Mouse (Mus musculus): ENCODE data around the gene Slc25a25. TPM values are rescaled to one million over a fixed set of nuclear protein-coding genes. Genes with fewer than 3 reads are reported as not detected.

Gene Slc25a25
- polyA plus RNA-seq, 1 experiment, result 6.9 TPM

- TF ChIP-seq CTCF (IDR thresholded peaks at IDR 0.05; ENCODE audit: low read depth, low read length) (no peak), POLR2A (IDR thresholded peaks at IDR 0.05; ENCODE audit: borderline replicate concordance, low read depth, low read length) (no peak)
- Histone ChIP-seq H3K4me3 (ENCODE audit: insufficient read depth, low read length) (no peak overlapping the region), H3K27ac (ENCODE audit: insufficient read depth, low read depth, low read length) (peak overlapping the region; percentile 57), H3K4me1 (ENCODE audit: control insufficient read depth, insufficient read depth, low read length) (peaks cover 44% of the 10 kb centered on the region)
These were observed 2.8 kb downstream of the Slc25a25 start for GRCm38 (mm10) chr2:32448480-32448879.

- Histone ChIP-seq H3K27ac (ENCODE audit: insufficient read depth, low read depth, low read length) (peak overlapping the region; percentile 99), H3K4me3 (ENCODE audit: insufficient read depth, low read length) (peak overlapping the region; percentile 59), H3K4me1 (ENCODE audit: control insufficient read depth, insufficient read depth, low read length) (peaks cover 34% of the 10 kb centered on the region)
- TF ChIP-seq POLR2A (IDR thresholded peaks at IDR 0.05; ENCODE audit: borderline replicate concordance, low read depth, low read length) (no peak), CTCF (IDR thresholded peaks at IDR 0.05; ENCODE audit: low read depth, low read length) (0 out of 2 replicates have a peak, but pooled peaks have one; percentile 21)
These were observed 3.8 kb downstream of the Slc25a25 start for GRCm38 (mm10) chr2:32447264-32447936.

GRCm38 (mm10) chr2:32445535-32445934 lies 5.7 kb downstream of the Slc25a25 start:
- TF ChIP-seq POLR2A (IDR thresholded peaks at IDR 0.05; ENCODE audit: borderline replicate concordance, low read depth, low read length), result no peak
- TF ChIP-seq CTCF (IDR thresholded peaks at IDR 0.05; ENCODE audit: low read depth, low read length), result no peak
- Histone ChIP-seq H3K4me1 (ENCODE audit: control insufficient read depth, insufficient read depth, low read length) (peaks cover 48% of the 10 kb centered on the region), H3K27ac (ENCODE audit: insufficient read depth, low read depth, low read length) (peak overlapping the region; percentile 33; the same call in 1 of the 2 replicates)

GRCm38 (mm10) chr2:32441550-32441949 lies 9.7 kb downstream of the Slc25a25 start:
- no peak overlapping the region for H3K27ac ChIP-seq (ENCODE audit: insufficient read depth, low read depth, low read length)
- peaks cover 60% of the 10 kb centered on the region for H3K4me1 ChIP-seq (ENCODE audit: control insufficient read depth, insufficient read depth, low read length)
- TF ChIP-seq CTCF (IDR thresholded peaks at IDR 0.05; ENCODE audit: low read depth, low read length) (no peak), POLR2A (IDR thresholded peaks at IDR 0.05; ENCODE audit: borderline replicate concordance, low read depth, low read length) (no peak)
- no peak overlapping the region for H3K4me3 ChIP-seq (ENCODE audit: insufficient read depth, low read length)

More at GRCm38 (mm10) chr2:32445535-32445934, 5.7 kb downstream of the Slc25a25 start:
- no peak overlapping the region for H3K4me3 ChIP-seq (ENCODE audit: insufficient read depth, low read length)

- TF ChIP-seq POLR2A (IDR thresholded peaks at IDR 0.05; ENCODE audit: borderline replicate concordance, low read depth, low read length) (no peak), CTCF (IDR thresholded peaks at IDR 0.05; ENCODE audit: low read depth, low read length) (no peak)
- no peak overlapping the region for H3K4me3 ChIP-seq (ENCODE audit: insufficient read depth, low read length)
- H3K4me1 ChIP-seq (ENCODE audit: control insufficient read depth, insufficient read depth, low read length), result peaks cover 57% of the 10 kb centered on the region
These were observed 10.6 kb downstream of the Slc25a25 start for GRCm38 (mm10) chr2:32440632-32441031.

GRCm38 (mm10) chr2:32440164-32440563 lies 11.1 kb downstream of the Slc25a25 start:
- TF ChIP-seq POLR2A (IDR thresholded peaks at IDR 0.05; ENCODE audit: borderline replicate concordance, low read depth, low read length) (no peak), CTCF (IDR thresholded peaks at IDR 0.05; ENCODE audit: low read depth, low read length) (no peak)
- no peak overlapping the region for H3K27ac ChIP-seq (ENCODE audit: insufficient read depth, low read depth, low read length)
- H3K4me3 ChIP-seq (ENCODE audit: insufficient read depth, low read length), result no peak overlapping the region
- peaks cover 53% of the 10 kb centered on the region for H3K4me1 ChIP-seq (ENCODE audit: control insufficient read depth, insufficient read depth, low read length)

More at GRCm38 (mm10) chr2:32440632-32441031, 10.6 kb downstream of the Slc25a25 start:
- H3K27ac ChIP-seq (ENCODE audit: insufficient read depth, low read depth, low read length), result no peak overlapping the region

- Histone ChIP-seq H3K4me1 (ENCODE audit: control insufficient read depth, insufficient read depth, low read length) (peaks cover 50% of the 10 kb centered on the region), H3K4me3 (ENCODE audit: insufficient read depth, low read length) (no peak overlapping the region), H3K27ac (ENCODE audit: insufficient read depth, low read depth, low read length) (no peak overlapping the region)
- no peak for TF ChIP-seq POLR2A (IDR thresholded peaks at IDR 0.05; ENCODE audit: borderline replicate concordance, low read depth, low read length)
- no peak for TF ChIP-seq CTCF (IDR thresholded peaks at IDR 0.05; ENCODE audit: low read depth, low read length)
These were observed 12.1 kb downstream of the Slc25a25 start for GRCm38 (mm10) chr2:32439177-32439576.

- peaks cover 47% of the 10 kb centered on the region for H3K4me1 ChIP-seq (ENCODE audit: control insufficient read depth, insufficient read depth, low read length)
- no peak for TF ChIP-seq POLR2A (IDR thresholded peaks at IDR 0.05; ENCODE audit: borderline replicate concordance, low read depth, low read length)
- no peak for TF ChIP-seq CTCF (IDR thresholded peaks at IDR 0.05; ENCODE audit: low read depth, low read length)
- H3K27ac ChIP-seq (ENCODE audit: insufficient read depth, low read depth, low read length), result no peak overlapping the region
- no peak overlapping the region for H3K4me3 ChIP-seq (ENCODE audit: insufficient read depth, low read length)
These were observed 12.5 kb downstream of the Slc25a25 start for GRCm38 (mm10) chr2:32438733-32439132.

- Histone ChIP-seq H3K27ac (ENCODE audit: insufficient read depth, low read depth, low read length) (no peak overlapping the region), H3K4me3 (ENCODE audit: insufficient read depth, low read length) (no peak overlapping the region), H3K4me1 (ENCODE audit: control insufficient read depth, insufficient read depth, low read length) (peaks cover 45% of the 10 kb centered on the region)
- no peak for TF ChIP-seq CTCF (IDR thresholded peaks at IDR 0.05; ENCODE audit: low read depth, low read length)
- TF ChIP-seq POLR2A (IDR thresholded peaks at IDR 0.05; ENCODE audit: borderline replicate concordance, low read depth, low read length), result no peak
These were observed 13.6 kb downstream of the Slc25a25 start for GRCm38 (mm10) chr2:32437612-32438166.

GRCm38 (mm10) chr2:32436686-32437372 lies 14.4 kb downstream of the Slc25a25 start:
- Histone ChIP-seq H3K4me3 (ENCODE audit: insufficient read depth, low read length) (no peak overlapping the region), H3K27ac (ENCODE audit: insufficient read depth, low read depth, low read length) (no peak overlapping the region), H3K4me1 (ENCODE audit: control insufficient read depth, insufficient read depth, low read length) (peaks cover 44% of the 10 kb centered on the region)
- TF ChIP-seq CTCF (IDR thresholded peaks at IDR 0.05; ENCODE audit: low read depth, low read length) (no peak), POLR2A (IDR thresholded peaks at IDR 0.05; ENCODE audit: borderline replicate concordance, low read depth, low read length) (no peak)

All from bone marrow macrophage, adult 2 months (primary cell).